Mouse (Mus musculus) frontal cortex, postnatal 14 days (tissue): ENCODE measurements around the gene Rdm1.

ENCODE experiments used
- DNase-seq, 2 experiments: peaks; one replicate each; pipeline ENCODE4 v3.0.0; 2022; ENCODE audit warnings: low spot score in 2 of 2

The Rdm1 gene

GRCm38 (mm10) chr11:101657886-101658750, 31.1 kb downstream of the Rdm1 start:
- peak; percentile 74 to 79 for DNase-seq

GRCm38 (mm10) chr11:101658751-101659558, 32.0 kb downstream of the Rdm1 start:
- peak in 1 of 2 experiments; percentile 53 for DNase-seq

DNA sequence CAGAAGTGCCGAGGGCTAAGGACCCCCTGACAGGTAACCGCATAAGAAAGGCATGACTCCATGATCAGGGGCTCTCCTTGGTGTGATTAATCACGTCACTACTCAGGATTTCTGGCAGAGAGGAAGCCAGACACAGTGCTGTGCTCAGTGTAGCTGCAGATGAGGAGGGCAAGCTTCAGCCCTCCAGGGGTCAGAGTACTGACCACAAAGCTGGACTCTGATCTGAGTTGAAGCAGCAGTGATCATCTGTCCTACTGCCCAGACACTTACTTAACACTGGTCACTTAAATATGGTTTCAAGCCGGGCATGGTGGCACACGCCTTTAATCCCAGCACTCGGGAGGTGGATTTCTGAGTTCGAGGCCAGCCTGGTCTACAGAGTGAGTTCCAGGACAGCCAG, 34.2 kb downstream of the Rdm1 start:
- no peak for DNase-seq

GRCm38 (mm10) chr11:101661786-101662185, 34.8 kb downstream of the Rdm1 start:
- no peak for DNase-seq

DNA sequence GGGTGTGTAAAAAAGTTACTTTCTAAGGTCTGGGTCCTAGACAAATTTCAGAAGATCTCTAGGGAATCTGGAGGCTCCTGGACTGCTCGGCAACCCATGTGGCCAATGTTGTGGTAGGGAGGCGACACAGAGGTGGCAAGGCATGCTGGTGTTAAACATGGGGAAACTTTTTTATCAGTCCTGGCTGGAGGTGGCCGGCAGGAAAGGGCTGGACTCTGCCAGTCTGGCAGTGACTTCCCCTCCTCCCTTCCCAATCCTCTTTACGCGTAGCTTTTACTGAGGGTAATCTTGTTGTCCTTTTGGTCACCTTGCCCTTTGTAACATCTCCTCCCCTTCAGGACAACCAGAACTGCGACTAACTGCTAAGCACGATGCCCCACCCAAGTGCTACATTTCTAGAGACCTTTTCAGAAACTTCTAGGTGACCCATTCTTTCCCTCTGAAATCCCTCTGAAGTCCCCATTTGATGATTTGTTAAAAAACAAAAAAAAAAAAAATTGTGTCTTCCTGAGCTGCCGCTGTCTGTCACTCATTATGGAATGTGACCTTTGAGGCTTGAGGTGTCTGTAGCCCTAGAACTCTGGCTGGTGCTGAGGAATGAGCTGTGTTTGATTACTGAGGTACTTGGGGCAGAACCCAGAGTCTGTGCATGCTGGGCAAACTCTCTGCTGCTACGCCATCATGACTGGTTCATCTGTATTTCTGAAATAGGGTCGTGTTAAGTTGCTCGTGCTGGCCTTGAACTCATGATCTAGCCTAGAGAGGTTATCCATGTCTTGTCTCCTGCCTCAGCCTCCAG, 36.4 kb downstream of the Rdm1 start:
- DNase-seq, result no peak

DNA sequence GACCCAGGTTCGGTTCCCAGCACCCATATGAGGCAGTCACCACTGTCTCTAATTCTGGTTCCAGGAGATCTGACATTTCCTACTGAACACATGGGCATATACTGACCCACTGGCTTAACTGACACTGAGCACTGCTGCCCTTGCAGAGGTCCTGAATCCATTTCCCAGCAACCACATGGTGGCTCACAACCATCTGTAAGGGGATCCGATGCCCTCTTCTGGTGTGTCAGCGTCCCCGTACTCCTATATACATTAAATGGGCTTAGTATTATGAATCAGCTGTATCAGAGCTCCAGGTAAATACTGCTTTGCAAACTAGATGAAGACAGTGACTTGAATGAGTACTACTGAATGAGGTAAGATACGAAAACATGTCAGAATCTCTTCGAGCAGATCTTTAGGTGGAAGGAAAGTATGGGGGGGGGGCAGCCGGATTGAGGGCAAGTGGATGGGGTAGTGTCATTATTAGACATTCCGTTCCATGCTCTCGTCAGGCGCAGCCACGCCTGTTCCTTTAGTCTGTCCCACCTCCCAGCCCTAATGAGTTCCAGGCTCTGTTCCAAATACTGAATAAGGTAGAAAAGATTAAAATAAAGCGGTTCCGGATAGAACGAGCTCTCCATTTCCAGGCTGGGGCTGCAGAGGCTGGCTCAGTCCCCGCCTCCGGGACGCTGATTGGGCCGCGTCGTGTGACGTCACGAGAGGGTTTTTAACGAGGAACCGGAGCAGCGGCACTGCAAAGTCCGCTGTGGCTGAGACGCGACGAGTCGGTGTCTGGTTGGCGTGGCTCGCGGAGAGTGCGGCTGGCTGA, 38.0 kb downstream of the Rdm1 start, which contains the start of gene Arl4d:
Arl4d (plus strand) TSS at position 717 of the 811 bp plus-strand sequence.
- peak; percentile 89 to 96 for DNase-seq

- no peak for DNase-seq
These were observed 38.6 kb downstream of the Rdm1 start for GRCm38 (mm10) chr11:101665636-101665992.

DNA sequence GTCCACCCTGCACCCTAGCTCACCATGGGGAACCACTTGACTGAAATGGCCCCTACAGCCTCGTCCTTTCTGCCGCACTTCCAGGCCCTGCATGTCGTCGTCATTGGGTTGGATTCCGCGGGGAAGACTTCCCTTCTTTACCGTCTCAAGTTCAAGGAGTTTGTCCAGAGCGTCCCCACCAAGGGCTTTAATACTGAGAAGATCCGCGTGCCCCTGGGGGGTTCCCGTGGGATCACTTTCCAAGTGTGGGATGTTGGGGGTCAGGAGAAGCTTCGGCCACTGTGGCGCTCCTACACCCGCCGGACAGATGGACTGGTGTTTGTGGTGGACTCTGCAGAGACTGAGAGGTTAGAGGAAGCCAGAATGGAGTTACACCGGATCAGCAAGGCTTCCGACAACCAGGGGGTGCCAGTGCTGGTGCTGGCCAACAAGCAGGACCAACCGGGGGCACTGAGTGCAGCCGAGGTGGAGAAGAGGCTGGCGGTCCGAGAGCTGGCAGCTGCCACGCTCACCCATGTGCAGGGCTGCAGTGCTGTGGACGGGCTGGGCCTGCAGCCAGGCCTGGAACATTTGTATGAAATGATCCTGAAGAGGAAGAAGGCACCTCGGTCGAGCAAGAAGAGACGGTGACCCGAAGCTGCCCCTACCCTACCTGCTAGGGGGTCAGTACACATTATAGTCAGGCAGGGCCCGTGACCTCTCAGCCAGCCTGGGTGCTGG, 39.8 kb downstream of the Rdm1 start:
- no peak for DNase-seq

- peak in 1 of 2 experiments; percentile 28 for DNase-seq
These were observed 41.0 kb downstream of the Rdm1 start for GRCm38 (mm10) chr11:101667871-101668532.

DNA sequence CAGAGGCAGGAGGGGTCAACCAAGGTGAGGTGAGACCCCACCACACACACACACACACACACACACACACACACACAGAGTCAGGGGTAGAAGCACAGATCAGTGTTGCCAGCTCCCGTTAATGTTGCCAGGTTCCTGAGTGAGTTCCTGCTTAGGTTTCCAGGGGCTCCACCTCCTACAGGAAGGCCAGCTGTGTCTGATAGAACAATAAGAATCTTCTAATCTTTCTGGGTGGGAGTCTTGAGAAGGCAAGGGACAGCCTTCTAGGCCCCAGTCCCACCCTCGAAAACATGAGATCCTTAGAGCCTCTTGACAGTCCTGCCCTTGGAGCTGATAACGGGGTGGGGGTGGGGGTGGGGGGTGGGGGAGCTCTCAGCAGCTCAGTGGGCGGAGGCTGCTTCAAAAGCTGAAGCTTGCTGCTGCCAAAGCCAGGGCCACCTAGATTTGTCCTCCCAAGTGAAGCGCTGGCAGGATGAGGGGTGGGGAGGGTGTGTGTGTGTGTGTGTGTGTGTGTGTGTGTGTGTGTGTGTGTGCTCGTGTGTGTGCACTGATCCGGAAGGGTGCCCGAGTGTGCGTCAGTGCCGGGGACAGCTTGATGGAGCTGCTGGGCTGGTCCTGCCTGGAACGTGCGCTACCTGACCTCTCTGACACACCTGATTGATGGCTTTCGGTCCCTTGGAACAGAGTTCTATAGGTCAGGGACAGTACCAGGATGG, 41.7 kb downstream of the Rdm1 start:
- DNase-seq, result no peak

DNA sequence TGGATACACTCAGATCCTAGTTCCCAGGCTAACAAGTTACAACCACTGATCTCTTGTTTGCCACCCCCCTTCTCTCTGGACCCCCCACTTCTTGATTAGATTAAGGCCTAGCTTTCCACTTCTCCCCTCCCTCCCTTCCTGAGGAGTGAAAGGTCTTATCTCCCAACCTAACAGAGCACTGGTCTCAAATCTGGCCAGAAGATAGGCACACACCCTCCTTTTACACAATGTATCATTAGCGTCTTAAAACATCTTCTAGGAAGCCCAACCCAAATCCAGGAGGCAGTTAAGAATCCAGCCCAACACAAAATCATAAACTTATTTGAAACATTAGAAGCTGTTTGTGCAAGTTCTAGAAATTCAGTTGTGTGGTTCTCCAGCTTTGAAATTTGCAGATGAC, 43.3 kb downstream of the Rdm1 start:
- no peak for DNase-seq

- DNase-seq, result no peak
These were observed 44.3 kb downstream of the Rdm1 start for GRCm38 (mm10) chr11:101671255-101671654.

- DNase-seq, result peak; percentile 66 to 72
These were observed 46.1 kb downstream of the Rdm1 start for GRCm38 (mm10) chr11:101673010-101673642.

DNA sequence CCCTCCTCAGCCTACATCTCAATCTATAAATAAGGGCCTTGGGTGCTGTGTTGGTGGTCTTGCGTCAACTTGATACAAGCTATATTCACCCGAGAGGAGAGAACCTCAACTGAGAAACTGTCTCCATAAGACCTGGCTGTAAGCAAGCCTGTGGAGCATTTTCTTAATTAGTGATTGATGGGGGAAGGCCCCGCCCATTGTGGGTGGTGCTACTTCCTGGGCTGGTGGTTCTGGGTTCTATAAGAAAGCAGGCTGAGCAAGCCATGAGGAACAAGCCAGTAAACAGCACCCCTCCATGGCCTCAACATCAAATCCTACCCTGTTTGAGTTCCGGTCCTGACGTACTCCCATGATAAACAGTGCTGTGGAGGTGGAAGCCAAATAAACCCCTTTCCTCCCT, 47.1 kb downstream of the Rdm1 start:
- no peak for DNase-seq

DNA sequence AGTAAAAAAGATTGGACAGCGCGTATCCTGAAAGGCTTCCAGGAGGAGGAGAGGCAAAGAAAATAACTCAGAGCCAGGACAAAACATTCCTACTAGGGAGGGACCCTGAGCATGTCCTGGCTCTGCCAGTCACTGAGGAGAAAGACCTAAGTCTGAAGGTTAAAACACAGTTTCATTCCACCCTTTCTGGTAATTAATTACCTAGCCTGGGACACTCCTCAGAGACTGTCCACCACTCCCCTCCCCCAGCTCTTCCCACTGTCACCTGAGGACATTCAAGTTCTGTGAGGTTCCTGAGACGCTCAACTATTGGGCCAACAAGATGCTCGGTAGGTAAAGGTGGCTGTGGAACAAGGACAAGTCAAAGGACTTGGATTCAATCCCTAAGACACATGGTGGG, 48.4 kb downstream of the Rdm1 start:
- DNase-seq, result no peak

DNA sequence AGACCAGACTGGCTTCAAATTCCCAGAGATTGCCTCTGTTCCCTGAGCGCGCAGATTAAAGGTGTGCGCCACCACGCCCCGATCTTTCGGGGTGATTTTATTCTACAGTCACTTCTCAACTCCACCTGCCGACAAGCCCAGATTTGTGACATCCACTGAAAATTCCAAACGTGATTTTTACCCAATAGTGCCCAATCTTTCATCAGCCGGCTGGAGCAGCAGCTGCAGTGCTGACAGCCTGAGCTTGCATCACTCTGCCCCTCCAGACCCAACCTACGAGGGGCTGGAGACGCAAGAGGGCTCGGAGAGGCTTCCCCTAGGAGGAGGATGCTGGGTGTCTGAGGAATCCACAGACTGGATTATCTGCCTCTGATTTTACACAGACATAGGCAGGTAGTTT, 50.7 kb downstream of the Rdm1 start:
- DNase-seq, result no peak

DNA sequence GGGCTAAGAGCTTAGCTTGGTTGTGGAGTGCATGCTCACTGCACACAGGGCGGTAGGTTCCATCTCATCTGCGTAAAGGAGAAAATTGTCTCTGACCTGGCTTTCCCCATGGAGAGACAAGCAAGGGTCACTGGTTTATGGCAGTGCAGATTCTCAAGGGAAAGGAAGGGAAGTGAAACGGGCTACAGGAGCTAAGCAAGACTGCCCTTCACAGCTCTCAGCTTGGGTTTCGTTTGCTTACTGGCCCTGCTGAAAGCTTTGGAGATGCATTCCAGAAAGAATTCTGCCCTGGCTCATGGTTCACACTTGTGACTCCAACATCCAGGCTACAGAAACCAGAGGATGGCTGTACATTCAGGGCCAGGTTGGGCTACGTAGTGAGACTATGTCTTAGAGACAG, 51.8 kb downstream of the Rdm1 start:
- no peak for DNase-seq

GRCm38 (mm10) chr11:101679907-101680306, 52.9 kb downstream of the Rdm1 start:
- DNase-seq, result no peak
